Mouse (Mus musculus) lung, postnatal 0 days (tissue): ENCODE data around the gene Fam104a.

Experiments
- CTCF ChIP-seq: IDR thresholded peaks from 2 replicates; pipeline ENCODE4 v1.5.1; 2016; ENCODE audit warnings: antibody characterized with exemption, mild to moderate bottlenecking
- EP300 ChIP-seq: IDR thresholded peaks from 2 replicates; pipeline ENCODE4 v1.6.1; 2016; ENCODE audit warnings: antibody characterized with exemption, mild to moderate bottlenecking, control low read depth

DNA sequence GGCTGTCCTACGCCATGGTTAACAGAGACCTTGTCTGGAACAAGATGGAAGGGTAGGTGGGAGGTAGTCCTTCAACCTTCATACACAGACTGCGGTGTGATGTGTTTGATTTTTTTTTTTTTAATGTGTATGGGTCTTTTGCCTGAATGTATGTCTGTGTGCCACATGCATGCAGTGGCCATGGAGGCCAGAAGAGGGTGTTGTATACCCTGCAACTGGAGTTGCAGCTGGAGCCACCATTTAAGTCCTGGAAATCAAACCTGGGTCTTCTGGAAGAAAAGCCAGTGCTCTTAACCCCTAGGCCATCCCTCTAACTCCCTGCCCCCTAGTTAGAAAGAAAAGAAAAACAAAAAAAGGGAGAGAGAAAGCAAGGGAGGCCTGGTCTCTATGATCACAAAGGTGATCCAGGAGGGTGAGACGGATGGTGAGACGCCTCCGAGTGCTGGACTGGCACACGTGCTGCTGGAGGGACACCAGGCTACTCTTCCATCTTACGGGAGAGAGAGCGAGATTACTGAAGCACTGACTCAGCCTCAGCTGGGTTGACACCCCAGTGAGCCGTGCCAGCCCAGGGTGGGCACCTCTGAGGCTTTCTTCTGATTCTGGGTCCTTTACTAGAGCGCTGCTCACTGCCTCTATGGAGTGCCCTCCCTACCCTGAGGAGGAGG, 48.1 kb upstream of the Fam104a start:
- TF ChIP-seq CTCF (peak; percentile 40), EP300 (no peak)
